Mouse (Mus musculus): ENCODE measurements around the gene Mtmr1. TPM values are rescaled to one million over a fixed set of nuclear protein-coding genes. Genes with fewer than 3 reads are reported as not detected.

Gene Mtmr1
- polyA plus RNA-seq (2012; rRNA removed) = 21.1 and 22.4 TPM in 2 replicates

DNA sequence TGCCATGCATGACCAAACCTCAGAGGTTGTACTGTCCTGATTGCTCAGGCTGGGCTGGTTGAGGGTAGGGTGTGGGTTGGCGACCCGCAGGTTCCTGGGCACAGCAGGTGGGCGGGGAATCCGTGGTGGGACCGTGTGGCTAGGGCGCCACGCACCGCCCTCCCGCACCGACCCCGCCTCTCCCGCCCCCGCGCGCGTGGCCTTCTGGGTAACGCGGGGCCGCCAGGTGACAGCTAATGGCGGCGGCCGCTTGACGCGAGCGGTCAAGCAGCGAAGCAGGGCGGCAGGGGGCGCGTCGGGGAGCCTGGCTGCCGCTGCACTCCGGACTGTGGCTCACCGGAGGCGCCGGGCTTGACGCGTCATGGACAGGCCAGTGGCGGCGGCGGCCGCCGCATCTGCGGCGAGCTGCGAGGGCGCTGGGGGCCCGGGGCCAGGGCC, at the start of gene Mtmr1:
Mtmr1 (plus strand) TSS at position 207 of the 438 bp plus-strand sequence.

Other genes starting within 250 kb of the Mtmr1 start
- gene Mtm1, start 154.0 kb upstream of the Mtmr1 start, polyA plus RNA-seq (2012; rRNA removed) = 3.4 and 4.1 TPM in 2 replicates
- gene Cd99l2, start 128.1 kb downstream of the Mtmr1 start, polyA plus RNA-seq (2012; rRNA removed) = 81.0 and 83.5 TPM in 2 replicates
- 284 and 293 TPM in 2 replicates for gene Hmgb3, start 191.2 kb downstream of the Mtmr1 start, polyA plus RNA-seq (2012; rRNA removed)